Mouse (Mus musculus) ES-E14 (cell line): Measurements from ENCODE around the gene Dpep3. TPM values are rescaled to one million over a fixed set of nuclear protein-coding genes. Genes with fewer than 3 reads are reported as not detected.
A peak's percentile ranks its signal among the peaks of the same experiment; 100 is the strongest.
"Not testable (repeated sequence)": the region's sequence is repeated elsewhere in the genome, so short reads cannot be mapped to it uniquely, and the experiment has no call there.

ENCODE experiments used
- DNase-seq: peaks from one replicate; pipeline ENCODE4 v3.0.0-alpha.2; 2013; ENCODE audit warnings: low read depth, low spot score
- H3K27ac ChIP-seq: 2 replicates; pipeline ENCODE4 v1.5.1; 2012; ENCODE audit warnings: low read depth, mild to moderate bottlenecking, low read length, moderate library complexity, mixed read lengths; ENCODE audit not compliant: poor library complexity, insufficient read depth, severe bottlenecking
- H3K36me3 ChIP-seq: 2 replicates; pipeline ENCODE4 v1.6.1; 2012; ENCODE audit warnings: mild to moderate bottlenecking, low read length, moderate library complexity, mixed read lengths; ENCODE audit not compliant: control insufficient read depth, poor library complexity, insufficient read depth, severe bottlenecking
- H3K4me1 ChIP-seq, 2 experiments: fragments of 150-350 bp in 1 of 2; sonication (generic) in 1 of 2; 2 replicates each; pipeline ENCODE4 v1.6.1; 2012; ENCODE audit warnings: low read length in 2 of 2, mild to moderate bottlenecking in 1 of 2, mixed read lengths in 1 of 2; ENCODE audit not compliant: control insufficient read depth in 2 of 2, insufficient read depth in 2 of 2, poor library complexity in 1 of 2
- H3K4me3 ChIP-seq, 2 experiments: fragments of 150-350 bp in 1 of 2; sonication (generic) in 1 of 2; 2 replicates each; pipeline ENCODE4 v1.5.1; 2012; ENCODE audit warnings: low read length in 2 of 2, low read depth in 1 of 2, mild to moderate bottlenecking in 1 of 2, mixed read lengths in 1 of 2; ENCODE audit not compliant: insufficient read depth in 1 of 2, poor library complexity in 1 of 2, severe bottlenecking in 1 of 2
- H3K9ac ChIP-seq: 2 replicates; pipeline ENCODE4 v1.6.1; 2012; ENCODE audit warnings: low read depth, mild to moderate bottlenecking, low read length, mixed read lengths; ENCODE audit not compliant: poor library complexity, insufficient read depth, severe bottlenecking
- H3K9me3 ChIP-seq: fragments of 150-350 bp; sonication (generic); 2 replicates; pipeline ENCODE4 v1.6.1; 2012; ENCODE audit warnings: low read depth, mild to moderate bottlenecking, low read length; ENCODE audit not compliant: control insufficient read depth, insufficient read depth
- CHD2 ChIP-seq: IDR thresholded peaks from 2 replicates; pipeline ENCODE4 v1.6.1; 2014; ENCODE audit warnings: mild to moderate bottlenecking, low read depth, low read length, inconsistent platforms
- HCFC1 ChIP-seq: IDR thresholded peaks from 2 replicates; pipeline ENCODE4 v1.6.1; 2012; ENCODE audit warnings: low read length, inconsistent platforms, borderline replicate concordance; ENCODE audit not compliant: insufficient read depth
- MAFK ChIP-seq: IDR thresholded peaks from 2 replicates; pipeline ENCODE4 v1.6.1; 2014; ENCODE audit warnings: mild to moderate bottlenecking, low read depth, low read length, inconsistent platforms; ENCODE audit not compliant: insufficient read depth
- ZC3H11A ChIP-seq: IDR thresholded peaks from 2 replicates; pipeline ENCODE4 v1.6.1; 2012; ENCODE audit warnings: low read depth, mild to moderate bottlenecking, inconsistent platforms, low read length, borderline replicate concordance
- ZNF384 ChIP-seq: IDR thresholded peaks from 2 replicates; pipeline ENCODE4 v1.6.1; 2012; ENCODE audit warnings: low read depth, low read length, inconsistent platforms
- in situ Hi-C, 2 experiments: fragments of 600-800 bp; cut with MboI; formaldehyde crosslinking; loops; one replicate each; pipeline ENCODE4 v1.15.1; 2025; ENCODE audit warnings: low sequenced_read_pairs in 2 of 2, inconsistent platforms in 1 of 2; ENCODE audit not compliant: unreplicated experiment in 2 of 2
- total RNA-seq: library from RNA; depleted of rRNA; stranded (reverse); fragments of 300-350 nt; gene quantifications from 2 replicates; pipeline ENCODE4 v1.2.3, GENCODE M21; 2012

The Dpep3 gene
- total RNA-seq, 1 experiment, result 1.5 TPM

DNA sequence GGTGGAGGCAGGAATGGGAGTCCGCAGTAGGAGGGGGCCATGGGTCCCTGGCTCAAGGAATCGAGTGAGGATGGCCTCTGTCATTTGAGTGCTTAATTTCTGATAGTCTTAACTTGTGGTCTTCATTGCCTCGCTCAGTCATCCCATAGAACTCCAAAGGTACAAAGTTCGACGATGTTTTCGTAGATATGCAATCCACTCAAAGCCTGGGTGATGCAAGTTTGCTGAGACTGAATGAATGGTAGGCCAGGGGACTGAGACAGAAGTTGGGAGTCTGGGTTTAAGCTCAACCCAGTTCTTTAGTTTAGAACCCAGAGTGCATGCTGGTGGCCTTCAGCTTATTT is 32.4 kb upstream of the Dpep3 start, which contains the start of gene Ddx28:
TSS of gene Ddx28 (minus strand) at position 240 of the 344 bp plus-strand sequence.
- Histone ChIP-seq H3K4me1 (peaks cover 0 to 2% of the 10 kb centered on the region in 2 experiments; a peak in 1 of 4 replicates), H3K36me3 (peaks cover 10% of the 10 kb centered on the region; the same call in 1 of the 2 replicates), H3K4me3 (peak within 1 kb of the TSS; percentile 79 to 95), H3K9ac (peak within 1 kb of the TSS; percentile 84), H3K9me3 (no peaks in the 10 kb centered on the region), H3K27ac (no peak within 1 kb of the TSS)
- in situ Hi-C loops, result no loop called here
- no peak for DNase-seq
- no peak for TF ChIP-seq ZNF384
- TF ChIP-seq CHD2, result no peak
- no peak for TF ChIP-seq HCFC1
- no peak for TF ChIP-seq ZC3H11A
- no peak for TF ChIP-seq MAFK

DNA sequence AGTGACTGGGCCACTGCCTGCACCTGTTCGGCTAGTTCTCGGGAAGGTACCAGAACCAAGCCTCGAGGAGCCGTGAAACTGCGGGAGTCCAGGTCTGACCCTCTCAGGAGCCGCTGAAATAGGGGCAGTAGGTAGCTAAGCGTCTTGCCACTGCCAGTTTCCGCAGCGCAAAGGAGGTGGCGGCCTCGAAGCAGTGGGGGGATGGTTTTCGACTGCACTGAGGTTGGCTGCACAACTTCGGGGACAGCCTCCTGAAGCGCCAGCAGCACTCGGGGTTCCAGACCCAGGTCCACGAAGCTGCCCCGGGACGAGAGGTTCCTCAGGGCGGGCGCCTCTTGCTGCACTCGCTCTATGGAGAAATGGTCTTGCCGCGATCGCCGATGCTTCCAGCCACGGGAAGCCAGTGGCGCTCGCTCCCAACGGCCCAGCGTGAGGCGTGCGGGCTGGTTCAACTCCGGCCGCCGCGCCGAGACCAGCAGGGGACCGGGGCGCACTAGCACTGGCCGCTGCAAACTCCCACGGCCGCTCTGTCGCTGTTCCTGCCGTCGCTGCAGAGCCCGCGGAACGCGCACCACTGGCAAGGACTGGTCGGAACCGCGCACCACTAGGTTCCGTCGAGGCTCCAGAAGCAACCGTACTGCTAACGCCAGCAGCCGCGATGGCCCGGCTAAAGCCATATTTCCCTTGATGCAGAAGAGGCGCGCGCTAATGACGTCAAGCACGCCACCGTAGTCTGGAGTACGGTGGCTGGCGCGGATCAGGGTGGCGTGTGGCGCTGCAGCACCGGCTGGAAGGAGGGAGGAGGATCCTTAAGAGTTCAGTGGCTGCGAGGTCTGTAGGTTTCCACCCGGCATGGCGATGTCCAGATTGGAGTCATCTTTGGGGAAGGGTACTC is 31.8 kb upstream of the Dpep3 start:
- Histone ChIP-seq H3K9ac (peak overlapping the region; percentile 84), H3K9me3 (no peaks in the 10 kb centered on the region), H3K4me1 (peaks cover 0 to 2% of the 10 kb centered on the region in 2 experiments; a peak in 1 of 4 replicates), H3K4me3 (peak overlapping the region; percentile 79 to 95), H3K36me3 (peaks cover 8% of the 10 kb centered on the region; the same call in 1 of the 2 replicates), H3K27ac (no peak overlapping the region)
- TF ChIP-seq HCFC1, result peak; percentile 83
- no peak for TF ChIP-seq CHD2
- in situ Hi-C loops, result no loop called here
- peak; percentile 92 for DNase-seq

DNA sequence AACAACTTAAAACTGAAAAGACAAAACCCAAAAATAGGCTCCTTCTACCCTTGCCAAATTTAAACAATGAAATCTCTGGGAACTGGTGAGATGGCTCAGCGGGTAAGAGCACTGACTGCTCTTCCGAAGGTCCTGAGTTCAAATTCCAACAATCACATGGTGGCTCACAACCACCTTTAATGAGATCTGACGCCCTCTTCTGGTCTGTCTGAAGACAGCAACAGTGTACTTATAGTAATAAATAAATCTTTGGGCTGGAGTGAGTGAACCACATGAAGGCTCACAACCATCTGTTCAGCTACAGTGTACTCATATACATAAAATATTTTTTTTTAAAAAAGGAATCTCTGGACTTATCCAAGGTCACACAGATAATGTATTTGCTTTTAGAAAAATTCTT is 28.7 kb upstream of the Dpep3 start:
- H3K9ac ChIP-seq, H3K9me3 ChIP-seq, H3K36me3 ChIP-seq, in situ Hi-C loops, H3K27ac ChIP-seq, H3K4me1 ChIP-seq, DNase-seq, H3K4me3 ChIP-seq: not testable (repeated sequence)

DNA sequence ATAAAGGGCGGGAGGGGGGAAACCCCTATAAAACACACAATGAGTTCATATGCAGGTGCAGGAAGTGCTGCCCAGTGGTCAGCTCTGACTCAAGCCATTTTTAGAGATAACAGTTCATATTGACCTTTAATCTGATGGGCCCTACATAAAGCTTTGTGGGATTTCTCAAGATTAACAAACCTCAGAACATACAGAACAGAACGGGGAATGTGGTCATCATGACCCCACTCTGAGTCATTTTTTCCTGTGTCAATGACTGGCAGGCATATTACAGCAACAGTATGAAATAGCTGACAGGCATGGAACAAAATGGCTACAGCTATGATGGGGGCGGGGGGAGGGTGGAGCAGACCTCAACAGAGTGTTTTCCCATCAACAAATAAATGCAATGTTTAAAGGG is 27.9 kb upstream of the Dpep3 start:
- Histone ChIP-seq H3K27ac (no peak overlapping the region), H3K4me3 (no peak overlapping the region), H3K9me3 (no peaks in the 10 kb centered on the region), H3K36me3 (peaks cover 3% of the 10 kb centered on the region; the same call in 1 of the 2 replicates), H3K9ac (no peak overlapping the region), H3K4me1 (peaks cover 0 to 2% of the 10 kb centered on the region in 2 experiments; a peak in 1 of 4 replicates)
- no peak for TF ChIP-seq HCFC1
- no peak for TF ChIP-seq MAFK
- no peak for TF ChIP-seq ZC3H11A
- TF ChIP-seq CHD2, result no peak
- TF ChIP-seq ZNF384, result no peak
- in situ Hi-C loops, result no loop called here
- DNase-seq, result no peak

DNA sequence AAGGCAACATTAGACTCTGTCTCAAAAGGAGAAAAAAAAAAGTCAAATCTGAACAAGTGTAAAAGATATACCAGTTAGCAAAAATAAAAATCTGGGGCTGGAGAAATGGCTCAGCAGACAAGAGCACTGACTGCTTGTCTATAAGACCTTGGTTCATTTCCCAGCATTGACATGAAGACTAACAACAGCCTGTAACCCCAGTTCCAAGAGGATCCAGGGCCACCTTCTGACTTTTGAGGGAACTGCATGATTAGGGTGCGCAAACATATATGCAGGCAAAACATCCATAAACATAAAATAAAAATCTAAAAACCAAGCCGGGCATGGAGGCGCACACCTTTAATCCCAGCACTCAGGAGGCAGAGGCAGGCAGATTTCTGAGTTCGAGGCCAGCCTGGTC is 27.2 kb upstream of the Dpep3 start:
- Histone ChIP-seq H3K9me3 (no peaks in the 10 kb centered on the region), H3K27ac (no peak overlapping the region), H3K9ac (no peak overlapping the region), H3K4me1 (peaks cover 0 to 2% of the 10 kb centered on the region in 2 experiments; a peak in 1 of 4 replicates), H3K4me3 (no peak overlapping the region), H3K36me3 (peaks cover 3% of the 10 kb centered on the region; the same call in 1 of the 2 replicates)
- no peak for TF ChIP-seq HCFC1
- no peak for TF ChIP-seq ZC3H11A
- DNase-seq, result no peak
- in situ Hi-C loops, result no loop called here
